ENCODE assay signal across 28 mouse cellular contexts in genomic region chrX:75699949-75700348, GRCm38 (mm10).
"Had no signal": no experiment of that assay in that cellular context is flagged by ENCODE, and none has a peak within 500 bp of the region (broad histone marks: within the 10 kb centered on the region; RNA-seq: fewer than 3 reads in every experiment).

No protein-coding gene starts in this region.

- H3K27me3 ChIP-seq: heart, embryonic 12.5 days; heart, embryonic 15.5 days; intestine, embryonic 15.5 days; kidney, embryonic 15.5 days; limb, embryonic 13.5 days; limb, embryonic 15.5 days; liver, embryonic 12.5 days had no signal

- H3K9ac ChIP-seq: heart, embryonic 12.5 days; heart, embryonic 15.5 days; hindbrain, embryonic 14.5 days; intestine, embryonic 15.5 days; kidney, embryonic 15.5 days; limb, embryonic 13.5 days; limb, embryonic 15.5 days; liver, embryonic 12.5 days; liver, embryonic 14.5 days had no signal

- ATAC-seq: hindbrain, embryonic 16.5 days; inflammation-experienced regulatory T-cells, adult 6 months; intestine, embryonic 15.5 days; intestine, postnatal 0 days; liver, embryonic 12.5 days had no signal

- H3K4me1 ChIP-seq: heart, embryonic 10.5 days; heart, embryonic 12.5 days; heart, embryonic 15.5 days; hindbrain, embryonic 10.5 days; intestine, embryonic 15.5 days; kidney, embryonic 15.5 days; limb, embryonic 13.5 days; limb, embryonic 15.5 days; liver, embryonic 12.5 days had no signal

- H3K36me3 ChIP-seq: heart, embryonic 10.5 days; heart, embryonic 12.5 days; heart, embryonic 15.5 days; hindbrain, embryonic 10.5 days; intestine, embryonic 15.5 days; kidney, embryonic 15.5 days; limb, embryonic 13.5 days; limb, embryonic 15.5 days; liver, embryonic 12.5 days had no signal

- H3K4me2 ChIP-seq: heart, embryonic 12.5 days; heart, embryonic 15.5 days; hindbrain, embryonic 14.5 days; intestine, embryonic 15.5 days; kidney, embryonic 15.5 days; limb, embryonic 13.5 days; limb, embryonic 15.5 days; liver, embryonic 12.5 days had no signal

- H3K27ac ChIP-seq: gastrocnemius, adult 2 months; heart, embryonic 10.5 days; heart, embryonic 15.5 days; hindbrain, embryonic 10.5 days; hindbrain, embryonic 14.5 days; intestine, embryonic 15.5 days; kidney, embryonic 15.5 days; layer of hippocampus, adult 2 months; left cerebral cortex, adult 2 months; limb, embryonic 13.5 days; limb, embryonic 15.5 days; liver, embryonic 12.5 days; liver, embryonic 14.5 days had no signal

- H3K9me3 ChIP-seq: heart, embryonic 10.5 days; heart, embryonic 12.5 days; heart, embryonic 15.5 days; intestine, embryonic 15.5 days; limb, embryonic 13.5 days; limb, embryonic 15.5 days; liver, embryonic 12.5 days had no signal

- H3K4me3 ChIP-seq: gastrocnemius, adult 2 months; heart, embryonic 10.5 days; heart, embryonic 12.5 days; heart, embryonic 15.5 days; hindbrain, embryonic 10.5 days; intestine, embryonic 15.5 days; kidney, embryonic 15.5 days; layer of hippocampus, adult 2 months; left cerebral cortex, adult 2 months; limb, embryonic 13.5 days; limb, embryonic 15.5 days; liver, embryonic 12.5 days had no signal

- DNase-seq: gastrocnemius, adult 2 months; gastrocnemius, postnatal 10 days; gastrocnemius, postnatal 25 days; heart, adult 18-20 months; heart, postnatal 14 days; heart, postnatal 4 days; kidney, adult 18-20 months; kidney, adult 9 months; kidney, postnatal 10 days; kidney, postnatal 25 days; kidney, postnatal 4 days; left cerebral cortex, postnatal 4 days had no signal
